Mouse (Mus musculus) liver, adult 2 months (tissue): ENCODE results near the gene Sp2.

ENCODE experiments used
- CTCF ChIP-seq: fragments of 200-500 bp; IDR thresholded peaks from 2 replicates; pipeline ENCODE4 v1.5.1; 2011; ENCODE audit warnings: low read depth, low read length, control low read depth
- POLR2A ChIP-seq: fragments of 200-500 bp; IDR thresholded peaks from 2 replicates; pipeline ENCODE4 v1.6.1; 2011; ENCODE audit warnings: low read length, control low read depth; ENCODE audit not compliant: insufficient read depth; ENCODE audit errors: extremely low read depth

DNA sequence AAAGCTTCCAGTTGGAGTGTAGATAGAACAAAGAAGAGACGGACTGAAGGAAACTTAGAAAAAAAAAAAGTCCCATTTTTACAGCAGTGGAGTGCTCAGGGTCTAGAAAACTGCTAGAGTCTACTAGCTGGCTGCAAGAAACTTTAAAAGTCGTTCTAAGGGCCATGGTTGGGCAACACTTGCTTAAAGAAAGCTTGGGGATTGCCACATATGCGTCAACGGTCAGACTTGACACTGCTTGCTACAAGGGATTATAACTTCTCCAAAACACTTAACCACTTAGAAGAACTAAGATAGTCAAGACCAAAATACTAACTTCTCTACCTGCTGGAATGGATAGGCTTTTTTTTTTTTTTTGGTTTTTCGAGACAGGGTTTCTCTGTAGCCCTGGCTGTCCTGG is 7.9 kb downstream of the Sp2 start:
- TF ChIP-seq CTCF (no peak), POLR2A (no peak)
